Mouse (Mus musculus): ENCODE results near the gene Cyp2b10. TPM values are rescaled to one million over a fixed set of nuclear protein-coding genes. Genes with fewer than 3 reads are reported as not detected.
"Not testable (repeated sequence)": the region's sequence is repeated elsewhere in the genome, so short reads cannot be mapped to it uniquely, and the experiment has no call there.

Cyp2b10 gene
- polyA plus RNA-seq, 1 experiment from 2014 or later: 3.4 TPM

GRCm38 (mm10) chr7:25904066-25904465, 6.6 kb downstream of the Cyp2b10 start:
- WGBS (ENCODE audit: insufficient replicate concordance): 48% methylated on average over 3 of the region's 3 CpGs
- H3K27me3 ChIP-seq (ENCODE audit: insufficient read depth, low read length): no peaks in the 10 kb centered on the region
- 0 out of 2 replicates have a peak, but pooled peaks have one; percentile 50 for ATAC-seq
- peak; percentile 55 for DNase-seq
- no peak overlapping the region for H3K9ac ChIP-seq (replicated peaks)
- H3K9me3 ChIP-seq (ENCODE audit: low read length): no peaks in the 10 kb centered on the region
- no peak overlapping the region for H3K4me2 ChIP-seq (ENCODE audit: low read depth, low read length)
- H3K4me3 ChIP-seq (ENCODE audit: low read depth, low read length): no peak overlapping the region
- H3K27ac ChIP-seq (ENCODE audit: low read depth): no peak overlapping the region
- TF ChIP-seq EP300 (IDR thresholded peaks at IDR 0.05; ENCODE audit: low read depth) (no peak), CTCF (IDR thresholded peaks at IDR 0.05; ENCODE audit: low read depth) (peak; percentile 75)
- H3K36me3 ChIP-seq (replicated peaks; ENCODE audit: insufficient read depth, low read length): no peaks in the 10 kb centered on the region
- peaks cover 3% of the 10 kb centered on the region for H3K4me1 ChIP-seq (ENCODE audit: insufficient read depth)

DNA sequence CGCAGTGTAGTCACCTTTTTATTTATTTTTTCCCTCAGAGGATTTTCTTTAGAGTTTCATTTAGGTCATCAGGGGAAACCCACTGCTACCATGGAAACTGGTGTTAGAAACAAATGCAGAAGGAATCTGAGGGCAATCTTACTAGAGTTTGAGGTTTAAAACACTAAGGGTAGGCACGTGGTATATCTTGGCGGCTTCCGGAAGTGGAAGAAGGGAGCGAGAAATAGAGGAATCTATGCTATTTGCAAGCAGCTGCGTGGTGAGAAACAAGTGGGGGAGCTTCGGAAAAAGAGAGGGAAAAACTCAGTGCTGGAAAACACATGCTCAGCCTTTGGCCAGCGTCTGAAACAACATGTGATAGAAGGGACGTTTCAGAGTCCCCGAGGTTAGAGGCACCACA, 7.1 kb downstream of the Cyp2b10 start:
- DNase-seq: no peak
- Histone ChIP-seq H3K4me2 (ENCODE audit: low read depth, low read length) (no peak overlapping the region), H3K9ac (replicated peaks) (no peak overlapping the region), H3K36me3 (replicated peaks; ENCODE audit: insufficient read depth, low read length) (no peaks in the 10 kb centered on the region), H3K9me3 (ENCODE audit: low read length) (no peaks in the 10 kb centered on the region), H3K27ac (ENCODE audit: low read depth) (no peak overlapping the region), H3K4me1 (ENCODE audit: insufficient read depth) (peaks cover 3% of the 10 kb centered on the region), H3K4me3 (ENCODE audit: low read depth, low read length) (no peak overlapping the region), H3K27me3 (ENCODE audit: insufficient read depth, low read length) (no peaks in the 10 kb centered on the region)
- TF ChIP-seq CTCF (IDR thresholded peaks at IDR 0.05; ENCODE audit: low read depth): no peak
- no peak for TF ChIP-seq EP300 (IDR thresholded peaks at IDR 0.05; ENCODE audit: low read depth)
- no peak for ATAC-seq
- WGBS (ENCODE audit: insufficient replicate concordance): 66% methylated on average over 10 of the region's 10 CpGs

DNA sequence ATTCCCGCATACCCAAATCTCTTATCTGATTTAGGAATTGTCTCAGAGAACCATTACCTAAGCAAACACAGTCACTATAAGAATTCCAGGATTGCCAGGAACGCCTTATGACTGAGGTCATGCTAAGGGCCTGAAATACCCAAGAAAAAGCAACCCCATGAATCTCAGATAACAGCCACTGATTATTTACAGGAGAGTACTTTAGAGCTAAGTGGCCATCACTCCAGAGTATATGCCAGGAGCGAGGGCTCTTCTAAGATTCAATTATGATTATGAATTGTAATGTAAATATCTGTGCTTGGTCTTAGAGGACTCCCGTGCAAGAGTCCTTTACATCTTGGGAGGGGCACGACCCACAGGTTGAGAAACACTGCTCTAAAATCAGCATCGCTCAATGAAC, 10.0 kb downstream of the Cyp2b10 start:
- H3K9me3 ChIP-seq (ENCODE audit: low read length): no peaks in the 10 kb centered on the region; the same call in 1 of the 2 replicates
- 64% methylated on average over 6 of the region's 6 CpGs for WGBS (ENCODE audit: insufficient replicate concordance)
- TF ChIP-seq EP300 (IDR thresholded peaks at IDR 0.05; ENCODE audit: low read depth) (no peak), CTCF (IDR thresholded peaks at IDR 0.05; ENCODE audit: low read depth) (no peak)
- ATAC-seq (no peak), DNase-seq (no peak)
- no peaks in the 10 kb centered on the region for H3K27me3 ChIP-seq (ENCODE audit: insufficient read depth, low read length)
- H3K36me3 ChIP-seq (replicated peaks; ENCODE audit: insufficient read depth, low read length): no peaks in the 10 kb centered on the region
- H3K9ac ChIP-seq (replicated peaks): no peak overlapping the region
- H3K4me1 ChIP-seq (ENCODE audit: insufficient read depth): no peaks in the 10 kb centered on the region; the same call in 1 of the 2 replicates
- no peak overlapping the region for H3K4me2 ChIP-seq (ENCODE audit: low read depth, low read length)
- H3K27ac ChIP-seq (ENCODE audit: low read depth): no peak overlapping the region
- H3K4me3 ChIP-seq (ENCODE audit: low read depth, low read length): no peak overlapping the region

- no peak overlapping the region for H3K4me3 ChIP-seq (ENCODE audit: low read depth, low read length)
- DNase-seq: no peak
- no peak overlapping the region for H3K4me2 ChIP-seq (ENCODE audit: low read depth, low read length)
- no peak for TF ChIP-seq EP300 (IDR thresholded peaks at IDR 0.05; ENCODE audit: low read depth)
- TF ChIP-seq CTCF (IDR thresholded peaks at IDR 0.05; ENCODE audit: low read depth): no peak
- no peaks in the 10 kb centered on the region for H3K27me3 ChIP-seq (ENCODE audit: insufficient read depth, low read length)
- 61% methylated on average over 2 of the region's 2 CpGs for WGBS (ENCODE audit: insufficient replicate concordance)
- H3K27ac ChIP-seq (ENCODE audit: low read depth): no peak overlapping the region
- H3K4me1 ChIP-seq (ENCODE audit: insufficient read depth): no peaks in the 10 kb centered on the region
- no peaks in the 10 kb centered on the region for H3K36me3 ChIP-seq (replicated peaks; ENCODE audit: insufficient read depth, low read length)
- ATAC-seq: no peak
- H3K9me3 ChIP-seq (ENCODE audit: low read length): no peaks in the 10 kb centered on the region; the same call in 1 of the 2 replicates
- H3K9ac ChIP-seq (replicated peaks): no peak overlapping the region
Observed at GRCm38 (mm10) chr7:25910046-25910445, 12.6 kb downstream of the Cyp2b10 start.

DNA sequence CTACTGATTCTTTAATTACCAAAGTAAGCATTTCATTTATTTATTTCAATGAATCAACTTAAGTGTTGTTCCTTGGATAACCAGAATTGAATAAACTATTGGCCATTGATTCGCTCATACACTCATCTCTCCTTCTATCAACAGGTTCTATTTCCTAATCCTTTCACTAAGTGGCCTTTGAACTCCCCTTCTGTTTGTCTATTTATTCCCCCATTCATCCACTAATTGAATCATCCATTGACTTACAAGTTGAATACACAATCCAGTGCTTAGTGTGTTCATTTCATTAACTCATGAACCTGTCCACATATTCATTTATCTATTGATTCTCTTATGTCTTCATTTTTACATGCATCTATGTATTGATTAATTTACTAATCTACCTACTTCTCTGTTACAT, 18.7 kb downstream of the Cyp2b10 start:
- no peaks in the 10 kb centered on the region for H3K36me3 ChIP-seq (replicated peaks; ENCODE audit: insufficient read depth, low read length)
- 43% methylated on average over 1 of the region's 1 CpGs for WGBS (ENCODE audit: insufficient replicate concordance)
- DNase-seq: no peak
- H3K4me1 ChIP-seq (ENCODE audit: insufficient read depth): no peaks in the 10 kb centered on the region
- H3K4me2 ChIP-seq (ENCODE audit: low read depth, low read length): no peak overlapping the region
- H3K9ac ChIP-seq (replicated peaks): no peak overlapping the region
- H3K27me3 ChIP-seq (ENCODE audit: insufficient read depth, low read length): no peaks in the 10 kb centered on the region
- no peaks in the 10 kb centered on the region for H3K9me3 ChIP-seq (ENCODE audit: low read length)
- no peak overlapping the region for H3K27ac ChIP-seq (ENCODE audit: low read depth)
- peak; percentile 64 for ATAC-seq
- no peak overlapping the region for H3K4me3 ChIP-seq (ENCODE audit: low read depth, low read length)
- no peak for TF ChIP-seq EP300 (IDR thresholded peaks at IDR 0.05; ENCODE audit: low read depth)
- no peak for TF ChIP-seq CTCF (IDR thresholded peaks at IDR 0.05; ENCODE audit: low read depth)

GRCm38 (mm10) chr7:25917271-25917670, 19.9 kb downstream of the Cyp2b10 start:
- not testable (repeated sequence) for H3K4me2 ChIP-seq (ENCODE audit: low read depth, low read length); H3K4me1 ChIP-seq (ENCODE audit: insufficient read depth); H3K9ac ChIP-seq (replicated peaks); H3K4me3 ChIP-seq (ENCODE audit: low read depth, low read length); H3K36me3 ChIP-seq (replicated peaks; ENCODE audit: insufficient read depth, low read length); H3K27me3 ChIP-seq (ENCODE audit: insufficient read depth, low read length); H3K9me3 ChIP-seq (ENCODE audit: low read length); H3K27ac ChIP-seq (ENCODE audit: low read depth)
- WGBS (ENCODE audit: insufficient replicate concordance): 44% methylated on average over 5 of the region's 5 CpGs
- ATAC-seq (peak; percentile 47; the same call in 1 of the 2 replicates), DNase-seq (peak; percentile 20)
- peak; percentile 68 for TF ChIP-seq CTCF (IDR thresholded peaks at IDR 0.05; ENCODE audit: low read depth)

DNA sequence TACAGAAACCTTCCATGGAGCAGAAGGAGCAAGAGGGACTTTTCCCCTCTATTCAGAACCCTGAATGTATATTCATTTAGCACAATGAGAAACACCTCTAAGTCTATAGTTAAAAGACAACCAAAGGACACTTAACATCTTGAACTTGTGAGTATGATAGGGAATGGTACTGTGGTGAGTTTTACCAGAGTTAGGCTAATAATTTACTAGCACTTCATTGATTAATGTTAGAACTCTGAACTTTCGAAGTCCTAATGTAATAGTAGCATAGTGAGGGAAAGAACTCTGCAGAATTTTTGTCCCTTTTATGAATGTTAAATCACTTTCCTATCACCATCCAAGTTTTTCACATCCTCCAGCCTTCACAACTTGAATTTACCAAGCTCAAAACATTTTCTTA, 22.0 kb downstream of the Cyp2b10 start:
- no peak for DNase-seq
- 0 out of 2 replicates have a peak, but pooled peaks have one; percentile 40 for ATAC-seq
- 41% methylated on average over 1 of the region's 1 CpGs for WGBS (ENCODE audit: insufficient replicate concordance)

More for the DNA sequence above, 22.0 kb downstream of the Cyp2b10 start:
- Histone ChIP-seq H3K4me2 (ENCODE audit: low read depth, low read length) (no peak overlapping the region), H3K27ac (ENCODE audit: low read depth) (no peak overlapping the region), H3K4me3 (ENCODE audit: low read depth, low read length) (no peak overlapping the region), H3K4me1 (ENCODE audit: insufficient read depth) (no peaks in the 10 kb centered on the region), H3K9me3 (ENCODE audit: low read length) (no peaks in the 10 kb centered on the region), H3K36me3 (replicated peaks; ENCODE audit: insufficient read depth, low read length) (no peaks in the 10 kb centered on the region), H3K9ac (replicated peaks) (no peak overlapping the region), H3K27me3 (ENCODE audit: insufficient read depth, low read length) (no peaks in the 10 kb centered on the region)
- no peak for TF ChIP-seq EP300 (IDR thresholded peaks at IDR 0.05; ENCODE audit: low read depth)
- TF ChIP-seq CTCF (IDR thresholded peaks at IDR 0.05; ENCODE audit: low read depth): no peak

Data from liver, postnatal 0 days (tissue).